Mouse (Mus musculus): ENCODE data around the gene Plxnb3. TPM values are rescaled to one million over a fixed set of nuclear protein-coding genes. Genes with fewer than 3 reads are reported as not detected.

The Plxnb3 gene
- polyA plus RNA-seq, 1 experiment, result not detected

DNA sequence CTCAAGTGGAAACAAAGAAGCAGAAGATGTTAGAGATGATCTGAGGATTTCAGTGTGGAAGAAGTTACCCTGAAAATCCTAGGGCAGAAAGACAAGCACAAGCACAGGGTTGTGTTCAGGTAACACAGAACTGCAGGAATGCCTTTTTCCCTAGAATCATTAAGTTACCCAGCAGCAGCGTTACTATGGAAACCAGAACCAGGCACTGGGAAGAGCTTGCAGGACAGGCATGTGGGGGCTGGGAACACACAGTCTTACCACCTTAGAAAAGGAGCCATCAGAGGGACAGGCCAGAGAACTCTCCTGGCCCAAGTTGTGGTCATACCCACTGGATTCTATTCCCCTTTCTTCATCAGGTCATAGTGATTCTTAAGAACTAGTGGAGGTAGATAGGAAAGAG is 48.9 kb downstream of the Plxnb3 start:
- Histone ChIP-seq H3K36me3 (ENCODE audit: control insufficient read depth, insufficient read depth, low read length, poor library complexity, severe bottlenecking) (no peaks in the 10 kb centered on the region; the same call in 1 of the 2 replicates), H3K4me1 (ENCODE audit: control insufficient read depth, insufficient read depth, low read length) (no peaks in the 10 kb centered on the region), H3K9me3 (replicated peaks; ENCODE audit: control insufficient read depth, insufficient read depth, low read length, poor library complexity, severe bottlenecking) (no peaks in the 10 kb centered on the region), H3K4me3 (ENCODE audit: low read depth, low read length) (no peak overlapping the region), H3K27ac (ENCODE audit: insufficient read depth, low read length) (no peak overlapping the region), H3K9ac (ENCODE audit: low read depth, poor library complexity, severe bottlenecking) (no peak overlapping the region), H3K27me3 (ENCODE audit: control insufficient read depth, insufficient read depth, low read length, poor library complexity, severe bottlenecking) (no peaks in the 10 kb centered on the region)
- no peak for TF ChIP-seq POLR2A (IDR thresholded peaks at IDR 0.05; ENCODE audit: insufficient read depth, low read length)

DNA sequence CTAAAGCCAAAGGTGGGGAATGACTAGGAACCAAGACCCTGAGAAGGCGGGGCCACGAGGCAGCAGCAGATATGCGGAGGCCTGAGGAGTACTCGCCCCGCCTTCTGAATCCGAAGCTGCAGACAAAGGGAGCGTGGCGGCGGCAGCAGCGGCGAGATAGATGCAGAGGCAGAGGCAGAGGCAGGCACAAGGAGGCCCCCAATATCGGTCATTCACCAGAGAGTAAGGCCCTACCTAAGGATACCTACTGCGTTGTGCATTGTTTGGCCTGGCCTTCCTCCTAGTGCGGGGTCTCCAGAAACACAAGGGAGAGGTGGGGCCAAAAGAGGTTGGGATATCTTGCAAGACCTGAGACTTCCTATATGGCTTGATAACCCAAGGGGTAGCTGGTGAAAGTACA is 58.2 kb downstream of the Plxnb3 start:
- Histone ChIP-seq H3K4me3 (ENCODE audit: low read depth, low read length) (peak overlapping the region; percentile 80), H3K9me3 (replicated peaks; ENCODE audit: control insufficient read depth, insufficient read depth, low read length, poor library complexity, severe bottlenecking) (no peaks in the 10 kb centered on the region), H3K36me3 (ENCODE audit: control insufficient read depth, insufficient read depth, low read length, poor library complexity, severe bottlenecking) (peaks cover 5% of the 10 kb centered on the region; the same call in 1 of the 2 replicates), H3K4me1 (ENCODE audit: control insufficient read depth, insufficient read depth, low read length) (peaks cover 2% of the 10 kb centered on the region), H3K27me3 (ENCODE audit: control insufficient read depth, insufficient read depth, low read length, poor library complexity, severe bottlenecking) (no peaks in the 10 kb centered on the region), H3K27ac (ENCODE audit: insufficient read depth, low read length) (peak overlapping the region; percentile 80), H3K9ac (ENCODE audit: low read depth, poor library complexity, severe bottlenecking) (peak overlapping the region; percentile 74)
- TF ChIP-seq POLR2A (IDR thresholded peaks at IDR 0.05; ENCODE audit: insufficient read depth, low read length) (no peak), CTCF (IDR thresholded peaks at IDR 0.05; ENCODE audit: low read depth, low read length) (no peak)

DNA sequence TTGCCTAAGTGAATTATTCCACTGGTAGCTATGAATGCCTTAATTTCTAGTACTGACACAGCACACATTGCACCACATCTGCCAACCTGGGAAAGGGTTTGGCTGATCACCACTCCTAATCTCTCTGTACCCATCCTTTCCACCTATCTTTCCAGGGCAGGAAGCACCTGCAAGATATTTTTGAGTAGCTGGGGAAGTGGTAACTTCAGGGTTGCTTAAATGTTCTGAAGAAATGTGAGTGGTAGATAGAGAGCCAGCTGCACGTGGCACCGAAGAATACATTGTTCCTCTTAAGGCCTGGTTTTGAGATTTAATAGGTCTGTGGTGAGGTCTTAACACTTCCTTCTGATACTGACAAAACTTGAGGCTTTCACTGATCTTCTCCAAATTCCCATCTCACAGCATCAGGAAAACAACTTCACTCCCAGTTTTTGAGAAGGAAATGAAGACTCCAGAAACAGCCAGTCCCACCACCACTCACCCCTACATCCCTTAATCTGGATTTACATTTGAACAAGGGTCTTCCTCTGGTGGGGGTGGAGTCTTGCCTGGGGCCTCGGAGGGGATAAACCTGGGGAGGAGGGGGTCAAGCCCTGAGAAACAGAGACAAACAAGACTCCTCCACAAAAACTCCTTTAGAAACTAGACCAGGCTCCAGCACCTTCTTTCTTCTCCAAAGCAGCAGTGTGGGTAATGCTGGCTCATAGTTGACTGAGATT is 59.9 kb downstream of the Plxnb3 start:
- TF ChIP-seq CTCF (IDR thresholded peaks at IDR 0.05; ENCODE audit: low read depth, low read length) (no peak), POLR2A (IDR thresholded peaks at IDR 0.05; ENCODE audit: insufficient read depth, low read length) (no peak), EP300 (IDR thresholded peaks at IDR 0.05; ENCODE audit: insufficient read depth, low read depth, low read length) (peak; percentile 87)
- Histone ChIP-seq H3K27ac (ENCODE audit: insufficient read depth, low read length) (peak overlapping the region; percentile 95), H3K4me3 (ENCODE audit: low read depth, low read length) (no peak overlapping the region), H3K27me3 (ENCODE audit: control insufficient read depth, insufficient read depth, low read length, poor library complexity, severe bottlenecking) (no peaks in the 10 kb centered on the region), H3K9me3 (replicated peaks; ENCODE audit: control insufficient read depth, insufficient read depth, low read length, poor library complexity, severe bottlenecking) (no peaks in the 10 kb centered on the region), H3K4me1 (ENCODE audit: control insufficient read depth, insufficient read depth, low read length) (peaks cover 2% of the 10 kb centered on the region), H3K9ac (ENCODE audit: low read depth, poor library complexity, severe bottlenecking) (no peak overlapping the region), H3K36me3 (ENCODE audit: control insufficient read depth, insufficient read depth, low read length, poor library complexity, severe bottlenecking) (peaks cover 5% of the 10 kb centered on the region; the same call in 1 of the 2 replicates)

Other genes with a start within 250 kb of the Plxnb3 start
- gene Dusp9, start 117.7 kb upstream of the Plxnb3 start, polyA plus RNA-seq (2011; ENCODE audit: insufficient read depth, insufficient read length, low read depth, missing spikeins), result 214 and 216 TPM in 2 replicates
- gene Pnck, start 97.0 kb upstream of the Plxnb3 start, polyA plus RNA-seq (2011; ENCODE audit: insufficient read depth, insufficient read length, low read depth, missing spikeins), result 3.9 and 5.1 TPM in 2 replicates
- 74.8 and 76.8 TPM in 2 replicates for gene Slc6a8, start 83.9 kb upstream of the Plxnb3 start, polyA plus RNA-seq (2011; ENCODE audit: insufficient read depth, insufficient read length, low read depth, missing spikeins)
- 120 and 123 TPM in 2 replicates for gene Bcap31, start 40.9 kb upstream of the Plxnb3 start, polyA plus RNA-seq (2011; ENCODE audit: insufficient read depth, insufficient read length, low read depth, missing spikeins)
- 8.0 and 10.3 TPM in 2 replicates for gene Abcd1, start 40.5 kb upstream of the Plxnb3 start, polyA plus RNA-seq (2011; ENCODE audit: insufficient read depth, insufficient read length, low read depth, missing spikeins)
- gene Srpk3, start 17.3 kb downstream of the Plxnb3 start, polyA plus RNA-seq (2011; ENCODE audit: insufficient read depth, insufficient read length, low read depth, missing spikeins), result not detected in 2 replicates
- gene Idh3g, start 29.8 kb downstream of the Plxnb3 start, polyA plus RNA-seq (2011; ENCODE audit: insufficient read depth, insufficient read length, low read depth, missing spikeins), result 147 and 151 TPM in 2 replicates
- gene Ssr4, start 29.9 kb downstream of the Plxnb3 start, polyA plus RNA-seq (2011; ENCODE audit: insufficient read depth, insufficient read length, low read depth, missing spikeins), result 108 and 132 TPM in 2 replicates
- 22.0 and 24.1 TPM in 2 replicates for gene Pdzd4, start 67.9 kb downstream of the Plxnb3 start, polyA plus RNA-seq (2011; ENCODE audit: insufficient read depth, insufficient read length, low read depth, missing spikeins)
- gene Avpr2, start 135.0 kb downstream of the Plxnb3 start, polyA plus RNA-seq (2011; ENCODE audit: insufficient read depth, insufficient read length, low read depth, missing spikeins), result not detected in 2 replicates
- 3.4 and 4.5 TPM in 2 replicates for gene L1cam, start 139.0 kb downstream of the Plxnb3 start, polyA plus RNA-seq (2011; ENCODE audit: insufficient read depth, insufficient read length, low read depth, missing spikeins)
- 3.5 and 4.7 TPM in 2 replicates for gene Arhgap4, start 164.8 kb downstream of the Plxnb3 start, polyA plus RNA-seq (2011; ENCODE audit: insufficient read depth, insufficient read length, low read depth, missing spikeins)
- 77.1 and 87.9 TPM in 2 replicates for gene Naa10, start 164.9 kb downstream of the Plxnb3 start, polyA plus RNA-seq (2011; ENCODE audit: insufficient read depth, insufficient read length, low read depth, missing spikeins)
- 79.7 and 84.6 TPM in 2 replicates for gene Renbp, start 173.8 kb downstream of the Plxnb3 start, polyA plus RNA-seq (2011; ENCODE audit: insufficient read depth, insufficient read length, low read depth, missing spikeins)
- 91.4 and 96.4 TPM in 2 replicates for gene Hcfc1, start 209.3 kb downstream of the Plxnb3 start, polyA plus RNA-seq (2011; ENCODE audit: insufficient read depth, insufficient read length, low read depth, missing spikeins)

All from ES-Bruce4 (cell line).